Mouse (Mus musculus) lung, postnatal 0 days (tissue): ENCODE measurements around the gene Ddr2. TPM values are rescaled to one million over a fixed set of nuclear protein-coding genes. Genes with fewer than 3 reads are reported as not detected.

Experiments
- ATAC-seq: fragments of 200-750 bp; cut with Nextera tagmentation; 2 replicates; pipeline ENCODE4 v1.8.0; 2017; ENCODE audit warnings: moderate library complexity
- DNase-seq: peaks from one replicate; pipeline ENCODE4 v3.0.0-alpha.2; 2016; ENCODE audit warnings: low spot score
- H3K27ac ChIP-seq: fragments of 300-500 bp; sonication (generic); 2 replicates; pipeline ENCODE4 v1.5.1; 2014; ENCODE audit warnings: antibody characterized with exemption, mild to moderate bottlenecking, low read length, mixed read lengths
- H3K27me3 ChIP-seq: fragments of 300-500 bp; sonication (generic); replicated peaks from 2 replicates; pipeline ENCODE4 v1.6.1; 2014; ENCODE audit warnings: low read length, mixed read lengths; ENCODE audit not compliant: insufficient read depth
- H3K36me3 ChIP-seq: fragments of 300-500 bp; sonication (generic); 2 replicates; pipeline ENCODE4 v1.6.1; 2014; ENCODE audit warnings: low read length, mixed read lengths; ENCODE audit not compliant: insufficient read depth
- H3K4me1 ChIP-seq: fragments of 300-500 bp; sonication (generic); 2 replicates; pipeline ENCODE4 v1.6.1; 2014; ENCODE audit warnings: antibody characterized with exemption, low read depth, low read length, mixed read lengths; ENCODE audit not compliant: insufficient read depth
- H3K4me2 ChIP-seq: fragments of 300-500 bp; sonication (generic); replicated peaks from 2 replicates; pipeline ENCODE4 v1.6.1; 2014; ENCODE audit warnings: low read depth, mild to moderate bottlenecking, low read length, moderate library complexity, mixed read lengths
- H3K4me3 ChIP-seq: fragments of 300-500 bp; sonication (generic); 2 replicates; pipeline ENCODE4 v1.5.1; 2014; ENCODE audit warnings: low read depth, low read length
- H3K9ac ChIP-seq: fragments of 300-500 bp; sonication (generic); replicated peaks from 2 replicates; pipeline ENCODE4 v1.6.1; 2014; ENCODE audit warnings: low read depth, mild to moderate bottlenecking
- H3K9me3 ChIP-seq: fragments of 300-500 bp; sonication (generic); 2 replicates; pipeline ENCODE4 v1.6.1; 2016; ENCODE audit warnings: low read length, mixed read lengths
- CTCF ChIP-seq: IDR thresholded peaks from 2 replicates; pipeline ENCODE4 v1.5.1; 2016; ENCODE audit warnings: antibody characterized with exemption, mild to moderate bottlenecking
- EP300 ChIP-seq: IDR thresholded peaks from 2 replicates; pipeline ENCODE4 v1.6.1; 2016; ENCODE audit warnings: antibody characterized with exemption, mild to moderate bottlenecking, control low read depth
- WGBS: fragments of 180-500 bp; shearing (Covaris S2); extraction: QIAGEN DNeasy Blood & Tissue Kit; methylation state at CpG from one replicate; pipeline ENCODE4 v1.1.7; 2014; 5-methylcytosine and 5-hydroxymethylcytosine counted together
- polyA plus RNA-seq: library from polyadenylated mRNA; unstranded; fragments of >200 nt; fragmentation: Nextera tagmentation; extraction: Ambion mirVana; gene quantifications from 2 replicates; pipeline ENCODE4 v1.2.1, GENCODE M21; 2015

Ddr2 gene
- polyA plus RNA-seq, 1 experiment from 2014 or later, result 20.6 TPM

DNA sequence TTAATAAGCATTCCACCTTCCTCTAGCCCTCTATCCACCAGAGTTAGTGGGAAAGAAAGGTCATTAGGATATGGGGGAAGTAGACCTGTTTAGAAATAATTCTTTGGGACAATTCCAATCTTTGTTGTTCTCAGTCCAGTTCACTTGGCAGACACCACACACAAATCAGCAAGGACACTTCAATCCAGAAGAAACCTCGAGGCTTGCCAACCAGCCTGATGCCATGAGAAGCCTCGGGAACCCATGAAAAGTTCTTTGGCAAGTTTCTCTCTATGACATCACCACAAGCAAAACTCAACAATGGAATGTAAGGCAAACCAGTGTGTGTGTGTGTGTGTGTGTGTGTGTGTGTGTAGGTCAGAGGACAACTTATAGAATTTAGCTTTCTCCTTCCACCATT, 186.0 kb downstream of the Ddr2 start:
- 27% methylated on average over 2 of the region's 2 CpGs for WGBS
- Histone ChIP-seq H3K4me2 (no peak overlapping the region), H3K4me1 (no peaks in the 10 kb centered on the region; the same call in 1 of the 2 replicates)

More for the DNA sequence above, 186.0 kb downstream of the Ddr2 start:
- Histone ChIP-seq H3K9me3 (no peaks in the 10 kb centered on the region), H3K9ac (no peak overlapping the region), H3K27me3 (no peaks in the 10 kb centered on the region), H3K36me3 (no peaks in the 10 kb centered on the region), H3K27ac (no peak overlapping the region), H3K4me3 (no peak overlapping the region)
- TF ChIP-seq CTCF (no peak), EP300 (no peak)
- ATAC-seq, result no peak
- DNase-seq, result no peak

Other genes starting within 250 kb of the Ddr2 start
- 0.25 TPM in 1 of 2 replicates, not detected in the other for gene Ccdc190, start 182.1 kb downstream of the Ddr2 start, polyA plus RNA-seq
- 11.8 and 14.5 TPM in 2 replicates for gene Hsd17b7, start 141.5 kb downstream of the Ddr2 start, polyA plus RNA-seq
- gene Uap1, start 64.2 kb upstream of the Ddr2 start, polyA plus RNA-seq, result 50.6 and 53.2 TPM in 2 replicates
- gene Uhmk1, start 104.6 kb upstream of the Ddr2 start, polyA plus RNA-seq, result 4.8 and 5.2 TPM in 2 replicates
- gene Sh2d1b2, start 122.0 kb upstream of the Ddr2 start, polyA plus RNA-seq, result 0.58 and 0.64 TPM in 2 replicates
- 3.9 and 5.3 TPM in 2 replicates for gene Sh2d1b1, start 166.6 kb upstream of the Ddr2 start, polyA plus RNA-seq
- gene Gm7694, start 195.6 kb upstream of the Ddr2 start, polyA plus RNA-seq, result 2.6 and 2.9 TPM in 2 replicates
- 0.53 and 0.68 TPM in 2 replicates for gene Spata46, start 198.0 kb upstream of the Ddr2 start, polyA plus RNA-seq